Mouse (Mus musculus) CH12.LX (cell line): ENCODE measurements around the gene Oasl1. TPM values are rescaled to one million over a fixed set of nuclear protein-coding genes. Genes with fewer than 3 reads are reported as not detected.

Source experiments
- DNase-seq: peaks from one replicate; pipeline ENCODE4 v3.0.0-alpha.2; 2013; ENCODE audit errors: extremely low read depth
- H3K27ac ChIP-seq: 2 replicates; pipeline ENCODE4 v1.5.1; 2012; ENCODE audit warnings: low read depth, mild to moderate bottlenecking, control low read depth, moderate library complexity; ENCODE audit not compliant: insufficient read depth
- H3K27me3 ChIP-seq: replicated peaks from 2 replicates; pipeline ENCODE3; 2012; ENCODE audit warnings: inconsistent platforms
- H3K36me3 ChIP-seq, 2 experiments: replicated peaks in 1 of 2; 2 replicates each; pipeline versions ENCODE3 to v1.6.1; 2012; ENCODE audit warnings: inconsistent platforms in 1 of 2, low read length in 1 of 2, mild to moderate bottlenecking in 1 of 2, mixed read lengths in 1 of 2, moderate library complexity in 1 of 2; ENCODE audit not compliant: control insufficient read depth in 1 of 2, insufficient read depth in 1 of 2
- H3K4me1 ChIP-seq, 2 experiments: 2 replicates each; pipeline ENCODE4 v1.6.1; 2012; ENCODE audit warnings: inconsistent platforms in 1 of 2, moderate library complexity in 1 of 2; ENCODE audit not compliant: insufficient read depth in 2 of 2, control insufficient read depth in 1 of 2
- H3K4me2 ChIP-seq: 2 replicates; pipeline ENCODE4 v1.6.1; 2012; ENCODE audit warnings: low read depth, mild to moderate bottlenecking, control low read depth; ENCODE audit not compliant: poor library complexity, insufficient read depth, severe bottlenecking
- H3K4me3 ChIP-seq, 3 experiments: fragments of 150-350 bp in 1 of 3; sonication (generic) in 1 of 3; replicated peaks in 1 of 3; 2 replicates each; pipeline versions ENCODE3 to v1.5.1; 2011 to 2012; ENCODE audit warnings: low read depth in 2 of 3, low read length in 2 of 3, mild to moderate bottlenecking in 2 of 3, moderate library complexity in 2 of 3, control low read depth in 1 of 3, improper control_type of control experiment in 1 of 3, inconsistent platforms in 1 of 3, mixed read lengths in 1 of 3; ENCODE audit not compliant: poor library complexity in 1 of 3
- H3K79me2 ChIP-seq: replicated peaks from 2 replicates; pipeline ENCODE4 v1.6.1; 2012; ENCODE audit warnings: mild to moderate bottlenecking, moderate library complexity; ENCODE audit not compliant: control insufficient read depth, poor library complexity, insufficient read depth, severe bottlenecking; ENCODE audit errors: extremely low read depth
- H3K9ac ChIP-seq: 2 replicates; pipeline ENCODE4 v1.6.1; 2012; ENCODE audit warnings: low read depth, mild to moderate bottlenecking, control low read depth, moderate library complexity; ENCODE audit not compliant: insufficient read depth
- H3K9me3 ChIP-seq: replicated peaks from 2 replicates; pipeline ENCODE3; 2012; ENCODE audit warnings: low read length, inconsistent platforms, mixed read lengths
- ETS1 ChIP-seq: conservative IDR thresholded peaks from 2 replicates; pipeline ENCODE4 v1.6.1; 2012; ENCODE audit warnings: low read depth, mild to moderate bottlenecking, inconsistent platforms, low read length, improper control_type of control experiment, moderate library complexity
- HCFC1 ChIP-seq: IDR thresholded peaks from 2 replicates; pipeline ENCODE4 v1.6.1; 2012; ENCODE audit warnings: low read depth, mild to moderate bottlenecking, inconsistent platforms, low read length, improper control_type of control experiment
- JUND ChIP-seq: conservative IDR thresholded peaks from 2 replicates; pipeline ENCODE4 v1.6.1; 2011; ENCODE audit warnings: low read depth, low read length, improper control_type of control experiment
- MAZ ChIP-seq: IDR thresholded peaks from 2 replicates; pipeline ENCODE4 v1.6.1; 2012; ENCODE audit warnings: low read depth, mild to moderate bottlenecking, inconsistent platforms, low read length, improper control_type of control experiment, moderate library complexity
- POLR2AphosphoS2 ChIP-seq: IDR thresholded peaks from 2 replicates; pipeline ENCODE4 v1.6.1; 2011; ENCODE audit warnings: low read depth, low read length, improper control_type of control experiment
- RCOR1 ChIP-seq: conservative IDR thresholded peaks from 2 replicates; pipeline ENCODE4 v1.6.1; 2012; ENCODE audit warnings: low read depth, mild to moderate bottlenecking, inconsistent platforms, low read length, improper control_type of control experiment
- SIN3A ChIP-seq: IDR thresholded peaks from 2 replicates; pipeline ENCODE4 v1.6.1; 2012; ENCODE audit warnings: low read length, improper control_type of control experiment, inconsistent platforms
- ZKSCAN1 ChIP-seq: IDR thresholded peaks from 2 replicates; pipeline ENCODE4 v1.6.1; 2012; ENCODE audit warnings: low read depth, inconsistent platforms, low read length, improper control_type of control experiment, borderline replicate concordance
- ZMIZ1 ChIP-seq: IDR thresholded peaks from 2 replicates; pipeline ENCODE4 v1.6.1; 2012; ENCODE audit warnings: low read depth, mild to moderate bottlenecking, inconsistent platforms, low read length, improper control_type of control experiment
- ZNF384 ChIP-seq: IDR thresholded peaks from 2 replicates; pipeline ENCODE4 v1.6.1; 2012; ENCODE audit warnings: low read depth, low read length, improper control_type of control experiment, inconsistent platforms
- dilution Hi-C: fragments of 300-500 bp; cut with MboI; formaldehyde crosslinking; loops from 2 replicates; pipeline ENCODE4 v1.14.3; 2020; ENCODE audit warnings: low sequenced_read_pairs; ENCODE audit not compliant: extremely low pct_unique_long_range_greater_than_20kb, extremely low pct_ligation_motif_present
- in situ Hi-C: fragments of 300-500 bp; cut with MboI; formaldehyde crosslinking; loops from 3 replicates; pipeline ENCODE4 v1.14.3; 2019; ENCODE audit warnings: low sequenced_read_pairs, low pct_ligation_motif_present, low pct_unique_long_range_greater_than_20kb, mixed read lengths
- polyA plus RNA-seq: library from polyadenylated mRNA; unstranded; fragments of >175 nt; gene quantifications from 2 replicates; pipeline ENCODE4 v1.2.1, GENCODE M21; 2012; ENCODE audit warnings: low read depth; ENCODE audit not compliant: insufficient read length
- total RNA-seq, 2 experiments: library from RNA; depleted of rRNA; stranded (reverse); fragments of 300-350 nt in 1 of 2; fragments of >200 nt in 1 of 2; gene quantifications; 2 replicates each; pipeline ENCODE4 v1.2.3; 2012 to 2014

The Oasl1 gene
- total and polyA plus RNA-seq, 3 experiments = 0.37 TPM; not detected in 2

- no peaks in the 10 kb centered on the region for H3K27me3 ChIP-seq
- H3K4me3 ChIP-seq = no peak overlapping the region
- in situ Hi-C loops (no loop called here), dilution Hi-C loops (no loop called here)
- no peak for DNase-seq
- H3K79me2 ChIP-seq = no peaks in the 10 kb centered on the region
- peaks cover 4% of the 10 kb centered on the region for H3K9me3 ChIP-seq
- TF ChIP-seq JUND = no peak
- no peak for TF ChIP-seq ZKSCAN1
- TF ChIP-seq ZMIZ1 = no peak
- TF ChIP-seq SIN3A = no peak
- TF ChIP-seq RCOR1 = no peak
- TF ChIP-seq MAZ = no peak
- no peak for TF ChIP-seq ZNF384
- peaks cover 0 to 16% of the 10 kb centered on the region in 2 experiments; a peak in 2 of 4 replicates for H3K4me1 ChIP-seq
- H3K9ac ChIP-seq = no peak overlapping the region
- no peak overlapping the region for H3K27ac ChIP-seq
- no peaks in the 10 kb centered on the region for H3K36me3 ChIP-seq
- no peak overlapping the region for H3K4me2 ChIP-seq
Observed at GRCm38 (mm10) chr5:114982001-114982400, 59.0 kb downstream of the Oasl1 start.

GRCm38 (mm10) chr5:114985074-114985473 lies 62.0 kb downstream of the Oasl1 start:
- Histone ChIP-seq H3K9ac (no peak overlapping the region), H3K27me3 (no peaks in the 10 kb centered on the region), H3K79me2 (no peaks in the 10 kb centered on the region), H3K4me3 (no peak overlapping the region), H3K36me3 (no peaks in the 10 kb centered on the region), H3K4me1 (peaks cover 0 to 6% of the 10 kb centered on the region in 2 experiments; a peak in 2 of 4 replicates), H3K4me2 (no peak overlapping the region), H3K9me3 (peaks cover 4% of the 10 kb centered on the region), H3K27ac (no peak overlapping the region)
- DNase-seq = no peak
- in situ Hi-C loops = no loop called here
- TF ChIP-seq ZNF384 (no peak), HCFC1 (no peak), POLR2AphosphoS2 (no peak), ETS1 (no peak)
- dilution Hi-C loops = no loop called here

Other genes starting within 250 kb of the Oasl1 start
- gene Gltp, start 232.3 kb upstream of the Oasl1 start, total RNA-seq (2012; rRNA removed) = 25.5 and 28.3 TPM in 2 replicates
- gene Gltp, start 232.3 kb upstream of the Oasl1 start, total RNA-seq (2014; rRNA removed) = 23.6 and 23.8 TPM in 2 replicates
- gene Gltp, start 232.3 kb upstream of the Oasl1 start, polyA plus RNA-seq = 90.4 and 98.4 TPM in 2 replicates
- 6.7 and 9.1 TPM in 2 replicates for gene Tchp, start 215.5 kb upstream of the Oasl1 start, total RNA-seq (2012; rRNA removed)
- 4.3 and 4.9 TPM in 2 replicates for gene Tchp, start 215.5 kb upstream of the Oasl1 start, total RNA-seq (2014; rRNA removed)
- 11.6 and 15.3 TPM in 2 replicates for gene Tchp, start 215.5 kb upstream of the Oasl1 start, polyA plus RNA-seq
- 73.8 and 82.3 TPM in 2 replicates for gene Ankrd13a, start 148.6 kb upstream of the Oasl1 start, total RNA-seq (2012; rRNA removed)
- gene Ankrd13a, start 148.6 kb upstream of the Oasl1 start, total RNA-seq (2014; rRNA removed) = 80.8 and 89.4 TPM in 2 replicates
- gene Ankrd13a, start 148.6 kb upstream of the Oasl1 start, polyA plus RNA-seq = 121 and 123 TPM in 2 replicates
- 19.3 and 22.1 TPM in 2 replicates for gene Git2, start 147.7 kb upstream of the Oasl1 start, total RNA-seq (2012; rRNA removed)
- gene Git2, start 147.7 kb upstream of the Oasl1 start, total RNA-seq (2014; rRNA removed) = 9.4 and 12.3 TPM in 2 replicates
- 25.5 and 29.4 TPM in 2 replicates for gene Git2, start 147.7 kb upstream of the Oasl1 start, polyA plus RNA-seq
- 15.5 and 17.5 TPM in 2 replicates for gene 1500011B03Rik, start 99.8 kb upstream of the Oasl1 start, total RNA-seq (2012; rRNA removed)
- 39.1 and 39.7 TPM in 2 replicates for gene 1500011B03Rik, start 99.8 kb upstream of the Oasl1 start, total RNA-seq (2014; rRNA removed)
- 31.4 and 35.5 TPM in 2 replicates for gene 1500011B03Rik, start 99.8 kb upstream of the Oasl1 start, polyA plus RNA-seq
- not detected in 2 replicates for gene 4930519G04Rik, start 69.6 kb upstream of the Oasl1 start, total RNA-seq (2012; rRNA removed)
- gene 4930519G04Rik, start 69.6 kb upstream of the Oasl1 start, total RNA-seq (2014; rRNA removed) = not detected in 2 replicates
- gene 4930519G04Rik, start 69.6 kb upstream of the Oasl1 start, polyA plus RNA-seq = not detected in 2 replicates
- 0.04 TPM in 1 of 2 replicates, not detected in the other for gene Gm9936, start 64.6 kb upstream of the Oasl1 start, total RNA-seq (2012; rRNA removed)
- 0.15 and 0.26 TPM in 2 replicates for gene Gm9936, start 64.6 kb upstream of the Oasl1 start, total RNA-seq (2014; rRNA removed)
- gene Gm9936, start 64.6 kb upstream of the Oasl1 start, polyA plus RNA-seq = 0.11 TPM in 1 of 2 replicates, not detected in the other
- not detected in 2 replicates for gene Oasl2, start 26.3 kb upstream of the Oasl1 start, total RNA-seq (2012; rRNA removed)
- gene Oasl2, start 26.3 kb upstream of the Oasl1 start, total RNA-seq (2014; rRNA removed) = not detected in 2 replicates
- 0.31 and 0.38 TPM in 2 replicates for gene Oasl2, start 26.3 kb upstream of the Oasl1 start, polyA plus RNA-seq
- 21.6 TPM in 2 replicates for gene 2210016L21Rik, start 18.9 kb downstream of the Oasl1 start, total RNA-seq (2012; rRNA removed)
- gene 2210016L21Rik, start 18.9 kb downstream of the Oasl1 start, total RNA-seq (2014; rRNA removed) = 11.0 and 11.5 TPM in 2 replicates
- gene 2210016L21Rik, start 18.9 kb downstream of the Oasl1 start, polyA plus RNA-seq = 32.5 and 49.1 TPM in 2 replicates
- not detected in 2 replicates for gene Hnf1a, start 47.9 kb downstream of the Oasl1 start, total RNA-seq (2012; rRNA removed)
- gene Hnf1a, start 47.9 kb downstream of the Oasl1 start, total RNA-seq (2014; rRNA removed) = not detected in 2 replicates
- not detected in 2 replicates for gene Hnf1a, start 47.9 kb downstream of the Oasl1 start, polyA plus RNA-seq
- gene Sppl3, start 87.9 kb downstream of the Oasl1 start, total RNA-seq (2012; rRNA removed) = 13.6 and 14.3 TPM in 2 replicates
- gene Sppl3, start 87.9 kb downstream of the Oasl1 start, total RNA-seq (2014; rRNA removed) = 12.1 and 14.9 TPM in 2 replicates
- 18.3 and 29.2 TPM in 2 replicates for gene Sppl3, start 87.9 kb downstream of the Oasl1 start, polyA plus RNA-seq
- gene Gm10401, start 175.1 kb downstream of the Oasl1 start, total RNA-seq (2012; rRNA removed) = 1.7 and 3.2 TPM in 2 replicates
- not detected in 2 replicates for gene Gm10401, start 175.1 kb downstream of the Oasl1 start, total RNA-seq (2014; rRNA removed)
- 6.9 and 10.9 TPM in 2 replicates for gene Gm10401, start 175.1 kb downstream of the Oasl1 start, polyA plus RNA-seq
- 49.2 and 57.8 TPM in 2 replicates for gene Acads, start 196.1 kb downstream of the Oasl1 start, total RNA-seq (2012; rRNA removed)
- gene Acads, start 196.1 kb downstream of the Oasl1 start, total RNA-seq (2014; rRNA removed) = 43.1 and 46.6 TPM in 2 replicates
- gene Acads, start 196.1 kb downstream of the Oasl1 start, polyA plus RNA-seq = 37.7 and 43.0 TPM in 2 replicates
- gene Unc119b, start 211.7 kb downstream of the Oasl1 start, total RNA-seq (2012; rRNA removed) = 21.7 and 22.6 TPM in 2 replicates
- gene Unc119b, start 211.7 kb downstream of the Oasl1 start, total RNA-seq (2014; rRNA removed) = 11.9 and 13.3 TPM in 2 replicates
- 17.7 and 18.4 TPM in 2 replicates for gene Unc119b, start 211.7 kb downstream of the Oasl1 start, polyA plus RNA-seq
- 128 and 144 TPM in 2 replicates for gene Mlec, start 234.9 kb downstream of the Oasl1 start, total RNA-seq (2012; rRNA removed)
- 91.6 and 101 TPM in 2 replicates for gene Mlec, start 234.9 kb downstream of the Oasl1 start, total RNA-seq (2014; rRNA removed)
- 143 and 164 TPM in 2 replicates for gene Mlec, start 234.9 kb downstream of the Oasl1 start, polyA plus RNA-seq